Comparison of ENCODE assay signal across 8 mouse cellular contexts in genomic region chr5:148443734-148444133, GRCm38 (mm10). TPM values are rescaled to one million over a fixed set of nuclear protein-coding genes. Genes with fewer than 3 reads are reported as not detected.
DNase-seq lines count a peak whose midpoint lies in the region; ATAC-seq lines count a peak whose summit lies in the region.

No protein-coding gene starts in this region.

- 70% methylated on average over 5 of the region's 5 CpGs for WGBS in kidney, embryonic 16.5 days
- 62% methylated on average over 5 of the region's 5 CpGs for WGBS in stomach, embryonic 15.5 days
- WGBS in forebrain, embryonic 12.5 days, result 83% methylated on average over 5 of the region's 5 CpGs

- no peak overlapping the region for H3K4me3 ChIP-seq in kidney, embryonic 16.5 days (ENCODE audit: low read length)
- H3K4me3 ChIP-seq in stomach, embryonic 15.5 days (replicated peaks), result no peak overlapping the region
- H3K4me3 ChIP-seq in forebrain, embryonic 12.5 days (replicated peaks), result no peak overlapping the region

- ATAC-seq in kidney, embryonic 16.5 days (ENCODE audit: low FRiP score, low TSS enrichment), result 0 out of 2 replicates have a peak, but pooled peaks have one; percentile 42
- peak; percentile 43; the same call in 1 of the 2 replicates for ATAC-seq in stomach, embryonic 15.5 days (ENCODE audit: insufficient read depth, low FRiP score, low read depth)
- ATAC-seq in forebrain, embryonic 12.5 days (ENCODE audit: low FRiP score), result no peak

- no peak overlapping the region for H3K4me2 ChIP-seq in kidney, embryonic 16.5 days (replicated peaks; ENCODE audit: low read depth, low read length)
- H3K4me2 ChIP-seq in stomach, embryonic 15.5 days, result no peak overlapping the region
- no peak overlapping the region for H3K4me2 ChIP-seq in forebrain, embryonic 12.5 days

- H3K4me1 ChIP-seq in kidney, embryonic 16.5 days (ENCODE audit: insufficient read depth, low read length), result 0 out of 2 replicates have a peak, but pooled peaks cover 4% of the 10 kb centered on the region
- H3K4me1 ChIP-seq in stomach, embryonic 15.5 days, result 0 out of 2 replicates have a peak, but pooled peaks cover 4% of the 10 kb centered on the region
- H3K4me1 ChIP-seq in forebrain, embryonic 12.5 days, result no peaks in the 10 kb centered on the region

- H3K27ac ChIP-seq in kidney, embryonic 16.5 days (ENCODE audit: low read length), result peak overlapping the region; percentile 10; the same call in 1 of the 2 replicates
- H3K27ac ChIP-seq in stomach, embryonic 15.5 days, result no peak overlapping the region
- H3K27ac ChIP-seq in forebrain, embryonic 12.5 days, result no peak overlapping the region

- no peak overlapping the region for H3K9ac ChIP-seq in kidney, embryonic 16.5 days (replicated peaks; ENCODE audit: low read length)
- no peak overlapping the region for H3K9ac ChIP-seq in stomach, embryonic 15.5 days
- H3K9ac ChIP-seq in forebrain, embryonic 12.5 days, result no peak overlapping the region

- H3K9me3 ChIP-seq in kidney, embryonic 16.5 days (ENCODE audit: low read length), result peaks cover 5% of the 10 kb centered on the region
- H3K9me3 ChIP-seq in stomach, embryonic 15.5 days, result no peaks in the 10 kb centered on the region
- H3K9me3 ChIP-seq in forebrain, embryonic 12.5 days, result peaks cover 12% of the 10 kb centered on the region; the same call in 1 of the 2 replicates

- H3K27me3 ChIP-seq in kidney, embryonic 16.5 days (ENCODE audit: insufficient read depth, low read length), result no peaks in the 10 kb centered on the region
- no peaks in the 10 kb centered on the region for H3K27me3 ChIP-seq in stomach, embryonic 15.5 days (replicated peaks)
- no peaks in the 10 kb centered on the region for H3K27me3 ChIP-seq in forebrain, embryonic 12.5 days

- no peaks in the 10 kb centered on the region for H3K36me3 ChIP-seq in kidney, embryonic 16.5 days (ENCODE audit: insufficient read depth, low read length)
- H3K36me3 ChIP-seq in stomach, embryonic 15.5 days, result no peaks in the 10 kb centered on the region
- H3K36me3 ChIP-seq in forebrain, embryonic 12.5 days (replicated peaks), result no peaks in the 10 kb centered on the region

- peak; percentile 86 for DNase-seq in MN1 (ENCODE audit: low spot score)
- DNase-seq in adrenal gland, postnatal 4 days (ENCODE audit: low spot score in 2 of 2), result peak; percentile 10 to 53
- DNase-seq in gastrocnemius, postnatal 4 days (ENCODE audit: low spot score in 2 of 2), result peak; percentile 25 to 54
- no peak for DNase-seq in neural tube, embryonic 10.5 days (ENCODE audit: extremely low spot score, low spot score)
- DNase-seq in left cerebral cortex, adult 9 months (ENCODE audit: low spot score in 2 of 2), result no peak

RNA-seq across cellular contexts. Expression of gene Slc7a1, which starts 44.0 kb away (rescaled TPM):
- total RNA-seq in adrenal gland, postnatal 4 days (2021), result 10 to 100 TPM; 61.9 to 63.6 TPM
- total RNA-seq in gastrocnemius, postnatal 4 days (2021), result 10 to 100 TPM; 16.9 to 17.2 TPM
- 16.7 and 19.0 TPM in 2 replicates for polyA plus RNA-seq in kidney, embryonic 16.5 days (2015; fragmentation: Nextera tagmentation; extraction: Ambion mirVana)
- 24.6 and 28.1 TPM in 2 replicates for polyA plus RNA-seq in stomach, embryonic 15.5 days (2015; fragmentation: Nextera tagmentation; extraction: Ambion mirVana)
- 18.4 and 23.3 TPM in 2 replicates for polyA plus RNA-seq in forebrain, embryonic 12.5 days (2016; fragmentation: Nextera tagmentation; extraction: Ambion mirVana)

Comparison
In these comparisons a context has a peak if more than half of its experiments do, and no peak if none do; other contexts are left out.
1. DNase-seq: peak in MN1 (single experiment), adrenal gland, postnatal 4 days (2 of 2) and gastrocnemius, postnatal 4 days (2 of 2); none in neural tube, embryonic 10.5 days (single experiment) and left cerebral cortex, adult 9 months (0 of 2).